Mouse (Mus musculus) heart, postnatal 4 days (tissue): ENCODE measurements at regions not wholly inside any gene's neighbourhood (a gene's known extent, or its start where the extent isn't known, plus 50 kb on each side); places are given as distances from the start of the nearest gene placed in this dataset.
A peak's percentile ranks its signal among the peaks of the same experiment; 100 is the strongest.

Source experiments
- DNase-seq: peaks from one replicate; pipeline ENCODE4 v3.0.0; 2021

DNA sequence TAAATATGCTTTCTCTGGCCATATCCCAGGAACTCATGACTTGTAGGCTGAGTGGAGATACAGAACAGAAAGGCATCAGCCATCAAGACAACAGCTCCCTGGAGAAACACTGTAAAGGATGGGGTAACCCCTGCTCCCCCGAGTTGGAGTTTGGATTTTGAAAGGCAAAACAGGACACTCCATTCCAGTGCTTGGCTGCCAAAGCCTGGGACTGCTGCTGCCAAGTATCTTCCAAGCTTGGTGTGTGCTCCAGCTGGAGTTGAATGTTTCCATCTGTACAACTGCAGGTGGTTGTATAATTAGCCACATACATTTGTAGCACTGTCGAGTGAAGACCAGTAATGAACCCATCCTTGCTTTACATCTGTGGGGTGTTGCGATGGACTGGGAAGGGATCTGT, 62.1 kb downstream of the 4933412E24Rik start:
- peak; percentile 25 for DNase-seq

DNA sequence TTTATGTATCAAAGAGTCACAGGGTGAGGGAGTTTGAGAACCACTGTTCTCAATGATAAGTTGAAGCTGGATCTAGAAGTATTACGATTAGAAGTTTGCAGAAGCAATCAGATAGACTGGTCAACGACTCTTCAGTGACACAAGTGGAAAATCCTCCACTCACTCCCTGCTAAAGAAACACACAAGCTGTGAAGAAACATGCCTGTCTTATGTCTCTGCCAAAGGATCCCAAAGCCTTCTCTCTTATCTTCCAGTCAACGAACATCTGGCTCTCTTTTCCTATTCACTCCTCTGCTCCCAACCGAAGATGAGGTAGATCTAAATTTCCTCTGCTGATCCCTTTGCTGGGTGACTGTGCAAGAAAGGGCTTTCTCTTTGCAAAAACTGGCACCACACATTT, 62.6 kb downstream of the 4933412E24Rik start:
- DNase-seq = no peak

DNA sequence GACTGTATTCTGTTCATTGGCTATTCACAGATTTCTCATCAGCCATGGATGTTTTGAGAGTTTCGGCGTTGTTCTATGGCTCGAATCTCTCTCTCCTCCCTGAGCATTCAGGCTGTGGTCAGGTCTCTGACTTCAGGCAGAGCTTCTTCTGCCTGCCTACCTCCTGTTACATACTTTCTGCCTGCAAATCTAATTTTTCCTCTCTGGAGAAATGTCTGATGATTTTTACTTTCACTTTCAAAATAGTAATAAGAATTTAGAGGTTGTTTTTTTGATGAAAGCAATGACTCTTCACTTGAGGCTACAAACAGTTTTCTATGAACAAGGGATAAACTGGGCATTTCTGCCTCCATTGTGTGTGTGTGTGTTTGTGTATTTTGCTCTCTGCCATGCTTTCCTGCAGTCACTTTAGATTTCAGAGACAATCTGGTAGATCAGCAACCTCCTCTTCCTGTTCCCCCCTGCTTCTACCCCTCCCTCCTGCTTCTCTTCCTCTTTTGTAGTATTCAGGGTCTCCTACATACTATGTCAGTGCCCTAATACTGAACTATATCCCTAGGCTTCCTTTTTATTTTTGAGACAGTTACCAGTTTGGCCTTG, 65.7 kb downstream of the 4933412E24Rik start:
- DNase-seq = no peak

DNA sequence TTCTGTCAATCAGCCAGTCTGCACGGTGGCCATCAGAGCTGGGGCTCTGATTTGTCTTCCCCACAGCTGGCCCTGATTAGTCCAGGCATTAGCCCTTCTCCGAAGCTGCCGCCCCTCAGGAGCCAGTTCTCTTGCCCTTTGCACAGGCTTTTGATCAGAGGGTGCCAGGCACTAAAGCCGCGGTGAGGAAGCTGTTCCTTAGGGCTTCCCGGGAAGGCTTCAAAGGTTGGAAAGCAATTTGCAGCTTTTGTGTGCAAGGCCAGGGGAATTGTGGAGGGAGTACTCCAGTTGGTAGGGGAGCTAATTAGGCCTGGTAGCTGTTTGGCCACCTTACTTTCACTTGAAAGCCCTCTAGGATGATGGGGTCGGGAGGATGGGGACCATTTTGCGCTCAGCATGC, 71.2 kb downstream of the 4933412E24Rik start:
- no peak for DNase-seq

DNA sequence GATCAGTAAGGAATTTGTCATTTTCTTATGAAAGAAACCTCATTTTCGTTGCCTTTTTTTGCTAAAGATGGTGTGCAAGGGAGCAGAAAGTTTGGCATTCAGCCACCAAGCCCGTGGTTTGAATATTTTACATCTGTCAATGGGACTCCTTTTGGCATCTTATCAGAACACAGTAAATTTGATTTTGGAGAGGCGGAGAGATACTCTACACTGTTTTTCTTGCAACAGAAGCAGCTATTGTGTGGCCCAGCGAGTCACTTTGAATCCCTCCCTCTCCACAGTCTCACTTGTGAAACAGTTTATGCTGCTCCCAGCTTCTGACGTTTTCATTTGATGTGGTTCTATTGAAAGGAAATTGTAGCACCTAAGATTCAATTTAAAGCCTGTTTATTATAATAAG, 79.9 kb downstream of the 4933412E24Rik start:
- DNase-seq = peak; percentile 9

DNA sequence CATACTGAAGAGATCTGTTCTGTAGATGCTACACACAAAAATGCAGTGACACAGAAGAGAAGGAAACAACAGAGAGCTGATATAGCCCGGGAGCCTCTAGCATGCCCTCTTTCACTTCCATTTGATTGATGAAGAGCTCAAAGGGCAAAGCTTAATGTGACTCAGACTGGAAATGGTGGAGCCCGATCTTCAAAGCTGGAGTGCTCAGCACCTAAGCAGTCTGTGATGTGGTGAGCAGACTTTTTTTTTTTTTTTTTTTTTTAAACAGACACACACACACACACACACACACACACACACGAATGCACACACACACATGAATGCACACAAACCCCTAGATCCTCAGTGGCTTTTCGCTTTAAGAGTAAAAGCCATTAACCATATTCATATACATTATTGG, 102.6 kb downstream of the 4933412E24Rik start:
- no peak for DNase-seq

DNA sequence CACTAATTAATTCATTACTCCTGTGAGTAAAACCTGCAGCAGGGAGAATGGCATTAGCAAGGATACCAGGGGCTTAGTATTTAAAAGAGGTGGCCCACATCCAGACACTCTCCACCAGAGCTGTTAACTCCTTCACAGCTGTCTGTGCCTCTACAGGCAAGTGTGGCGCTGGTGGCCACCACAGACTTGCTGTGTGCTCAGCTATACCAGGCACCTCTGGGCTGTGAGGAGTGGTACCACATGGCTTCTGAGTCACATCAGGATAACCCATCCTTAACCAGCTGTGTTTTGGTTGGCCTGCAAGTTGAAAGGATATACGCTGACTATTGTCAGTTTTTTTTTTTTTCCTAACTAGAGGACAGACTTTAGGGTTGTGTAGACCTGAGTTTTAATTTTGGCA, 108.1 kb downstream of the 4933412E24Rik start:
- DNase-seq = no peak

DNA sequence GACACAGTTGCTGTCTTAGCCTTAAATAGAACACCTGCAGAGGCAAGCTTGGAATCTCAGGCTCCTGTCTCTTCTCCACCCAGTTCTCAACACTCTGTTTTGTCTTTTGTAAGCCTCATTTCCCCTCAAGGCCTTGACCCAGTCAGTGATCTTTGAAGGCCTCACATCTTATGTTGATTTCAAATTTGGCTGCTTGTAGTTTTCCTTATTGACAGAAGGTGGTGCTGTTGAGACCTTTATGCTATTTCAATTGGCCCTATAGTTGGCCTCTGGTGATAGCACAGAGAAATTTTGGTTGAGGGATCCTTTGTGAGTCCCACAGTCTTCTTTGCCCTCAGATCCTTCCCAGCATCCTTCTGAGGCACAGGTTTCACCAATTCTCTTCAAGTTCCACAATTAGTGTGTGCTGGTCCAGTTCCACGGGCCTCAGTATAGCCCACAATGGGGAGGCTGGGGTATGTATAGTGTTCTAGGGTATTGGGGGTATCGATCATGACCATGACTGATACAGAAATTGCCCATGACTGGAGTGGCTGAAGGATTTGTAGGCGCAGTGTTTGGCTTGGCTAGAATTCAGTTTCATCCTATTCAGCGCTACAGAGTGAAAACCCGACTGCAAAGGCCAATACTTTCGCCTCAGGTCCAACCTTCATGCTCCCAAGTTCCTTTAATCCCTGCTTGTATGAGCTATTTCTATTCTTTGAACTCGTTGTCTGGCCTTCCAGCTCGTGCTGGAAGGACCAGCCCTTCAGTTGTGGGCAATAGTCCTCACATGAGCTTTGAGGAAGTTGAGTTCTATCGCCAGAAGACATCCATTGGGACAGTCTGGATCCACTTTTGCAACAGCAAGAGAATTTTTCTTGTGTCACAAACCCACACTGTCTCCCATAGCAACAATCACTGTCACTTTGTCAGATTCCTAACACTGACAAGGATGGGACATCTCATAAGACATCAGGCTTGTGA, 110.3 kb downstream of the 4933412E24Rik start:
- DNase-seq = no peak

DNA sequence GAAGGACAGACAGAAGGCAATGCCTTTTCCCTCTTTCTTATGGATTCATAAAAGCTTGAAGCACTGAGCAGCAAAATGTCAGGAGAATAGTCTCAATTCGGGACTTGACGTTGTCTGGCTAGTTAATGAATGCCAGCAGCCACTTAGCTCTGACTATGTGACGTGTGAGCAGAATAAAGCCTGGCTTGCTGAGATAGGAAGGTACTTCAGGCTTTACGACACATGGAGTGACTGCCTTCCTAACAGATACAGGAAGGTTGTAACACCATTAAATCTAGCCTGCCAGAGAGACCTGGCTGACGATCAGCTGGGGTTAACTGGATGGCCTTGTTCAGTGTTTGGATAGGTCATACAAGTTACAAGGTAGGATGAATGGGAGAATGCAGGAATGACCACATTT, 111.7 kb downstream of the 4933412E24Rik start:
- DNase-seq = no peak

DNA sequence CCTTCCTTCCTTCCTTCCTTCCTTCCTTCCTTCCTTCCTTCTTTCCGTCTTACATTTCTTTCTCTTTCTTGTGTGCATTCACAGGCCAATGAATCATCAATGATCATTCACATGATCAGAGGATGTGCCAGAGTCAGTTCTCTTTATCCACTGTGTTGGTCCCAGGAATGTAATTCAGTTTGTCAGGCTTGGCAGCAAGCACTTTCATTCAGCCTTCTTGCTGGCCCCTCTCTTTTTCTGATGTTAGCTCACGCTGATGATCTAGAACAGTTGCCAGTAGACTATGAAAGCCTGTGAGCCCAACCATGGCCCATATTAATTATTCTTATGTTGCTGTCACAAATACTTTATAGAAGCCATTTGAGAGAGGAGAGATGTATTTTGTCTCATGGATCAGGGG, 127.4 kb downstream of the 4933412E24Rik start:
- no peak for DNase-seq

DNA sequence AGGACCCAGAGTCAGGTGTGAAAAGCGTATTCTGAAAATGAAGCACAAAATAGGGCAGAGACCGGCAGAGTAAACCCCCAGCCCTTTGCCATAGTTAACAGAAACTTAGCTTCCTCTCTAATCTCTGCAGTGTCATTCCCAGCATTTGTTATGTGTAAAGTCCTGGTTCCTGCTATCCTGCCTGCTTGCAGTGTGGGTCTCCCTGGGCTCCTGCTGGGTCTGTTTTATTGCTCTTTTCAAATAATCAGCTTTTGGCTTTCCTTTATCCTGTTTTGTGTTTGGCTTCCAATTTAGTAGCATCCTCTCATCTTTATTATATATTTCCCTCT, 128.3 kb downstream of the 4933412E24Rik start:
- DNase-seq = no peak

DNA sequence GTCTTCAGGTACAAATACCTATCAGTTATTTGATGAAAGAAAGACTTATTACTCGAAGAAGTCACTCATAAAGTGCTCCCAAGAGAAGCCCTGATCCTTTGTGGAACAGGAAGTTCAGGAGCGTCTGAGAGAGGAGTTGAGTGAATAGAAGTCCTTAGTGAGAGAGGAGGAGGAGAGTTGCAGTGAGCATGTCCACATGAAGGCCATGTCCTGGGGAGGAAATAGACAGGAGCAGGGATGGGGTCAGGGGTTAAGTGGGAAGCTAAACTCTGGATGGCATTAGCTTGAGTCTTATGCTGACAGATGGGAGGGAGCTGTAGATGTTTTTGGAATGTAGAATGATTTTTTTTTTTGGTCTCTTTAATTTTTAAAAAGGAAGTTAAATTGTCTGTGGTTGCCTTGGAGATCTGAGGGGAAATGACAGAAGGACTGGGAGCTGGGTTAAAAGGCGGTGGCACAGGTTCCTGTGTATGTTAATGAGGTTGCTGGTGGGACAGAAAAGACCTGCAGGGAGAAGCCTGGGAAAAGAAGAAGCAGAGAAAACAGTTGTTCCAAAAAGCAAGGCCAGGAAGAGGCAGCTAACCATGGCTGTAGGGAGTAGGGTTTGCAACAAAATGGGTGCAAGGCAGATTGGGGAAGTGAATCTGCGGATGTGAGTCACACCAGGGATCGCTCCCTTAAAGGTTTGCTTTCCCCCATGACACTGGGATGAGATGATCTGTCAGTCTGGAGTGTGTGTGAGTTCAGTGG, 128.9 kb downstream of the 4933412E24Rik start:
- no peak for DNase-seq

DNA sequence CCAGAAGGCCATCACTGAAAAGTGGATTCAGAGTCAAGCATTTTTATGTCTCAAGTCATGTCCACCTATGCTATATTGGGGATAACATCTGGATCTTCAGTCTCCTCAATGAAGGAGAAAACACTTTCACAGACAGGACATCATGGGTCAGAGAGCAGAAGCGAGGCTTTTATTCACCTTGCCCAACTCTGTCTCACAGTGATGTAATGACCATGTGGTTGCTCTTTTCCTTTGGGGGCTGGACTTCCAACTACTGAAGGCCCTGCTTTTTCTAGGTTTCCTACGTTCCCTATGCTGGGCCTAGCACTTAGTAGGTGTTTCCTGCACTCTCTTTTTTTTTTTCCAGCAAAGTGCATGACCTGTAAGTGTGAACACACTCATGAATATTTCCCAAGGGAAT, 130.4 kb downstream of the 4933412E24Rik start:
- DNase-seq = no peak

DNA sequence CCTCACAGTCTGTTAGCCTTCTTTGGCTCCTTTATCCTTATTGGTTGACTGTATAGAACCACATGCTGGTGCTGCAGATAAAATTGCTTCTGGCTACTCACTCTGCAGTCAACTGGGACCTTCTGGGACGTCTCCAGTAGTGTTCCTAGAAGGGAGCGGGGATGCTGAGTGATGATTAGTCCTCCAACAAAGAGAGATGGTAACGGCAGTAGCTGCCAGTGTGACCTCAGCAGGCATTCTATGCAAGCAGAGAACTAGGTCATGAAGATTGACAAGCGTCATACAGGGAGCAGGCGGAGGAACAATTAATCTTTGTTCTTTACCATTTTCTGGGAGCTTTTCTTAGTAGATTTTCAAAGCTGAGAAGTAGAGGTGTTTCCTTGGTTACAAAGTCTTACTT, 134.0 kb downstream of the 4933412E24Rik start:
- DNase-seq = no peak

DNA sequence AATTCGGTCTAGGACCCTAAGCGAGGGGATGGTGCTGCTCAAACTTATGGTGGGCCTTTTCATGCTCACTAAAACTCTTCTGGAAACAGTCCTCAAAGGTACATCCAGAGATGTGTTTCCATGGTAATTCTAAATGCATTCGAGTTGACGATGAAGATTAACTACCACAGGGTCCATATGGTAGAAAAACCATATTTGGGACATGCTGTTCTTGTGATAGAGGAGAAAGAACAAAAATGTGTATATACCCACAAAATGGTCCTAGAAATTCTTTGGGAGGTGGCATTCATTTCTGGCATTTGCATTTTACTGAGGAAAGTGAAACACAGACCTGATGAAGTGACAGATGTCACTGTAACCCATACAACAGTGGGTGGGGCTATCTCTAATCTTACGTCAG, 136.0 kb downstream of the 4933412E24Rik start:
- DNase-seq = no peak

DNA sequence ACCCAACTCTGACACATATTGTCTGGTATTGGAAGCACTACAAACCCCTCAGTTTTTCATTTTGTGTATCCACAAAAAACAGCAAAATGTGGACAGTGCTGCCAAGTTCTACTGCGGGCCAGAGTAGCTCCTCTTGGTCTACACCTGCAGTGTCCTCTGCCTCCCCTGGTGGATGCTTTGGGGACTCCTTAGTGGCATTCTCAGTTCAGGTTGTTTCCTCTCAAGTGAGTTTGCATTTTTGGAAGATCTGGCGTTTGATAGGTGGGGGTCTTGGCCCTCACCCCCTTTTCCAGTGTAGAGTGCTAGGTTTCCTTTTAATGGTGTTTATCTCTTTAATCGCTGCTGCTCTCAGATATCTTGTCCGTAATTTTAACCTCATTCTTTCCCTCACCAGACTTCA, 137.1 kb downstream of the 4933412E24Rik start:
- no peak for DNase-seq

DNA sequence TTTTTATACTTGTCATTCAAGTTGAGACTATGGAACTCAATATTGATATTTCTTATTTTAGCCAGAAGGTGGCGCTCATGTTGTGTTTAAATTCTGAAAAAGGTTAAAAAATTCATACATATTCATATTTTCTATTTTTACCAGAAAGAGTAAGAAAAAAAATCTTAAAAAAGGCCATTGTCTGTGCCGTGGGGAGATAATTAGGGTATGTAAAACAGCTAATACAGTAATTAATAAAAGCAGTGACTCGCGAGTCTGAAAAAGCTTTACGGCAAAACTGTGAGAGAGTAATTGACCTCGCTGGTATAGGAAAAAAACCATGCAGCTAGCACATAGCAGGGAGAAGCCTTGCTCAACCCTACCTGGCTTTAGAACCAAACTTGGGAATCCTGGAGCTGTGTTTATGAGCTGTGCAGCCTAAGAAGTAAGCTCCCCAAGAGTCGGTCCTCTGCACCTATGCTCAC, 140.1 kb downstream of the 4933412E24Rik start:
- no peak for DNase-seq

DNA sequence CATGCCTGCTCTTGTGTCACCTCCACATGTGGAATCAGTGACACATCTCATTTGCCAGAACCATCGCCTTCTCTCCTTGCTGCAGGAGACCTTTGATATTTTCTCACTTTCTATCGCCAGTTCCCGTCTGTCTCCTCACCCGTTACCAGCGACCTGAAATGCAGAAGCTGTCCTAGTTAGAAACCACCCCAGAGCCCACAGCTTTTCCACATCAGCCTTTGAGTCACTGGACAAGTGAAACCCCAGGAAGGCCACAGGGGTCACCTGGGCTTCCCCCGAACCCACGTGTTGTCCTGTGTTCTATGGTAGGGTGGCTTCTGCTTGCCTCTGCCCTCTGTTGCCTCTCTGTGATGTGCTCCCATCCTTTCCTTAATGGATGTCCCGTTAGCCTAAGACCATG, 149.7 kb downstream of the 4933412E24Rik start:
- no peak for DNase-seq

DNA sequence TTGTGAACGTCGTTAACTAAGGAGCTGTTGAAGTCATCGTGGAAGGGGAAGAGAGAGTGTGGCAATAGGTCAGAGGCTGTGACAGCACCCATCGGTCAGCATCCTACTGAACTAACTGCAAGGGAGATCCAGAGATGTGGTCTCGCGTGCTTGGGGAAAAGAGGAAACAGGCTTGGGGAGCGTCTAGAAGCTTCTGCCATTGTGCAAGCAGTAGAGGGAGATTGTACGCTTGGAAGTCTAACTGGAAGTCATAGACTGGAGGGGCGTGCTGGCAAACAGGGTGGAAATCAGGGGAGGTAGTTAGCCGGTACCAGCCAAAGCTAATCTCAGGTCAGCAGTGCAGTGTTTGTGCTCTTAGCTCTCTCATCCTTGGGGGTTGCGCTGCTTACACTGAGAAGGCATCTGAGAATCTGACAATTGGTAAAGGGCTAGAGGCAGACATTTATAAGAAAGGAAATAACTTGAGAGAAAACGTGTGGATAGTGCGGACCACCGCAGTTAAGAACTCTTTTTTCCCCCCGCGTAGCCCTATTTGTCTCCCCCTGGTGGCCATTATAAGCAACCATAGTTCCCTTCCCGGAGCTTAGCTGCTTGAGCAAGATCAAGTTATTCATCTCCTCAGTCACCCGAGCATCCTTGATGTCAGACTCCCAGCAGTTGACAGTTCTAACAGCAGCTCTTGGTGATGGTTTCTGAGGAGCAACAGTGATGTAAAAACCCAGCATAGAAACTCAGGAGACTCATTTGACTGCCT, 151.5 kb downstream of the 4933412E24Rik start:
- peak; percentile 16 for DNase-seq

DNA sequence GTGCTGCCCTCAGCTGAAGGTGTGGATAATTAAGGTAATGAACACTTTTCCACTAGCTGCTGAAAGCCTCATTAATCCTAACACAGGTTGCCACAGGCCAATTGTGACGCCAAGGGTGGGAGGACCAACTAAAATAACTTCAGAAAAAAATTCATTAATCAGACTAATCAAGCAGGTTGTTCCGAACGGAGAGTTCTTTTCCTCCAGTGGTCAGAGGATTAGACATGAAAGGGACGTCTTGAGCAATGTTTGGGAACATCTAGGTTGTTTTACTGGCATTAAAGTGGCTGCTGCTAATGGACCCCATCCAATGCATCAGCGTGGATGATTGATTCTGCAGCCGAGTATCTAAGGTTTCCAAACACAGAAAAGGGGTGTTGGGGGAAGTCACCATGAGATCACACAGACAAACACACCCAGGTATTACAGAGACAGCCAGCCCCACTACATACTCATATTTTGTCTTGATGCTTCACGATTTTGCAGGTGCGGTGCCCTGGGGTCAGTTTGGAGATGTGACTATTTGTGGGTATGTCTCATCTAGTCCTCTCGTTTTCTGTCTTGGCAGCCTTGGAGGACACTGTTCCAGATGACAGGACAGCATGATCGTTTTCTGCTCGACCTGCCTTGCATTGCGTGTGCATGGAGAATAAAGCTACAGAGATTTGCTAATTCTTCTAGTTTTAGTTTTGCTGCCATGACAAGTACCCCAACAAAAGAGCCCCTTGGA, 164.0 kb downstream of the 4933412E24Rik start:
- no peak for DNase-seq

DNA sequence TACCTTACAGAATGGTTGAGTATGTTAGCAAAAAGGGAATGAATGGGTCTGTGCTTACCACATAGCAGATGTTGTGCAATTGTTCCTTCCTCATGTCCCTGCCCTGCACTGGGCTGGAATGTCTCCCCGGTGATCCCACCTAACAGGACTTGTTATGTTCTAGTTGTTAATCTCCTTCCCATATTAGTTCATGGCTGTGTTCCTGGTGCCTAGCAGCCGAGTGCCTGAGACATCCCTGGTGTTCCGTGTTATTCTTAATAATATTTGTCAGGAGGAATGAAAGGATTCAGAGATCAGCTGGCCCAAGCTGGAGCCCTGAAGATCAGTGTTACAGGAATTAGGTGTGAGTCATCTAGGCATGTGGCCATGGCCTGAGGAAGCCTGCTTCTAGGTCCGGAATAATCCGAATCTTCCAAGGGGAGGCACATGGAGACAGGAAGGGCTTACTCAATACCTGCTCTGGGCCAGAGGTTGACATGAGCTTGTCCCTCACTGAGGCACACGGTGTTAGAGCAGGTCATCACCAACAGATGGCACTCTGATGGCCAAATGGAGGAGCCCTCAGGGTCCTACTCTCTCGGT, 171.2 kb downstream of the 4933412E24Rik start:
- DNase-seq = no peak

DNA sequence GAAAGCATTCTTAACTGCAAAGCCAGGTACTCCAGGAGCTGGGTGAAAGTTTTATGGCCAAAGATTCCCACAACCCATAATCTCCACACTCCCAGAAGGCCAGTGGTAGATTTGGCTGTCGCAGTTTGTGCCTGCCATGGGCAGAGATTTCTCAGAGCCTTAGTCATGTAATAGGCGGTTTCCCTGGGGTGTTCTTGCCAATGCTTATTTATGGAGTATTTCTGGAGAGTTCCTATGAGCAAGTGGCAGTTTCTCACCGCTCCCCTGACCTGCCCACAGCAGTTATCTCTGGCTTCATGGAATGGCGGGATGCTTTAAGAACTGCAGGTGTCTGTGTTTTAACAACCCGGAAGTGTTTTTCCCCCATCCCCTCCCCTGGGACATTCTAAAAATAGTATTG, 179.8 kb downstream of the 4933412E24Rik start:
- no peak for DNase-seq
